Mouse (Mus musculus) adrenal gland, adult 8-10 months (tissue): Measurements from ENCODE around the gene Nfix. TPM values are rescaled to one million over a fixed set of nuclear protein-coding genes. Genes with fewer than 3 reads are reported as not detected.

Source experiments
- DNase-seq: peaks from one replicate; pipeline ENCODE4 v3.0.0; 2022
- total RNA-seq, 4 experiments: library from RNA; stranded (reverse); gene quantifications; 2 replicates each; pipeline ENCODE4 v1.2.4; 2022

Nfix gene
- total RNA-seq, 4 experiments from 2014 or later = 99.6 to 150 (median 117) TPM

- DNase-seq = no peak
Observed at GRCm38 (mm10) chr8:84764870-84765495, 35.2 kb downstream of the Nfix start.

- no peak for DNase-seq
Observed at GRCm38 (mm10) chr8:84764100-84764499, 36.0 kb downstream of the Nfix start.

- no peak for DNase-seq
Observed at GRCm38 (mm10) chr8:84760901-84761300, 39.2 kb downstream of the Nfix start.

- no peak for DNase-seq
Observed at GRCm38 (mm10) chr8:84760405-84760805, 39.7 kb downstream of the Nfix start.

DNA sequence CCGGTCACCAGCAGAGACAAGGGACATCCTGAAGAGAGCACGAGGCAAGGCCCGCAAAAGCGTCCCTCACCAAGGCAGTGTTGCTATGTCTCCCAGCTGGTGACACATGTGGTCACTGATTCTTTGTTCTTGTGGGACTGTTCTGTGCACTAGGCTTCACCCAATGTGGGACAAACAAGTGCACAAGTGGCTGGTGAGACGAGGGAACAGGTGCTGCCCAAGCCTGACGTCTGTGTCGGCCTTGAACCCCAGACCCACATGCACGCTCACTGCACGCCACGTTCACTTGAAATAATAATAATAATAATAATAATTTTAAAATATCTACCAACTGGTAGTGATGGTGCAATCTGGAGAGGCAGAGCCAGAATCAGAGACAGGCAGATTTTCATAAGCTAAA lies 40.4 kb downstream of the Nfix start:
- DNase-seq = no peak

- DNase-seq = no peak
Observed at GRCm38 (mm10) chr8:84759126-84759525, 41.0 kb downstream of the Nfix start.

- DNase-seq = no peak
Observed at GRCm38 (mm10) chr8:84758308-84758707, 41.8 kb downstream of the Nfix start.

- no peak for DNase-seq
Observed at GRCm38 (mm10) chr8:84757501-84757900, 42.6 kb downstream of the Nfix start.

- DNase-seq = no peak
Observed at GRCm38 (mm10) chr8:84752734-84753582, 47.2 kb downstream of the Nfix start.

DNA sequence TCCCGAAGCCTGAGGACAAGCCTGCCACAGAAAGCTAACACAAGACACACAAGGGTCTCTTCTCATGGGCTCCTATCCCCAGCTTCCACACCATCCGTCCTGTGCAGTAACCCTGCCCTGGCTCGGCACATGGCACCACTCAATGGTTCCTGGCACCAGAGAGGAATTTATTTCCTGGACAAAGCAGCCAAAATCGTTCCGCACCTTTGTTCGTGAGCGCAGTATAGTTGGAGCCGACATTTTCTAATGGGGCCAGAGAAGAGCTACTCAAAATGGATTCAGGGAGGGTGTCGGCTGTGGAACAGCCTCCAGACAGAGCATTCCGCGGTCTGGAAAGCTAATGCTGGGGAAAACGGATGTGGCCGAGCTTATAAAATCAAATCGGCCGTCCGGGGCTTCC lies 50.6 kb downstream of the Nfix start:
- no peak for DNase-seq

DNA sequence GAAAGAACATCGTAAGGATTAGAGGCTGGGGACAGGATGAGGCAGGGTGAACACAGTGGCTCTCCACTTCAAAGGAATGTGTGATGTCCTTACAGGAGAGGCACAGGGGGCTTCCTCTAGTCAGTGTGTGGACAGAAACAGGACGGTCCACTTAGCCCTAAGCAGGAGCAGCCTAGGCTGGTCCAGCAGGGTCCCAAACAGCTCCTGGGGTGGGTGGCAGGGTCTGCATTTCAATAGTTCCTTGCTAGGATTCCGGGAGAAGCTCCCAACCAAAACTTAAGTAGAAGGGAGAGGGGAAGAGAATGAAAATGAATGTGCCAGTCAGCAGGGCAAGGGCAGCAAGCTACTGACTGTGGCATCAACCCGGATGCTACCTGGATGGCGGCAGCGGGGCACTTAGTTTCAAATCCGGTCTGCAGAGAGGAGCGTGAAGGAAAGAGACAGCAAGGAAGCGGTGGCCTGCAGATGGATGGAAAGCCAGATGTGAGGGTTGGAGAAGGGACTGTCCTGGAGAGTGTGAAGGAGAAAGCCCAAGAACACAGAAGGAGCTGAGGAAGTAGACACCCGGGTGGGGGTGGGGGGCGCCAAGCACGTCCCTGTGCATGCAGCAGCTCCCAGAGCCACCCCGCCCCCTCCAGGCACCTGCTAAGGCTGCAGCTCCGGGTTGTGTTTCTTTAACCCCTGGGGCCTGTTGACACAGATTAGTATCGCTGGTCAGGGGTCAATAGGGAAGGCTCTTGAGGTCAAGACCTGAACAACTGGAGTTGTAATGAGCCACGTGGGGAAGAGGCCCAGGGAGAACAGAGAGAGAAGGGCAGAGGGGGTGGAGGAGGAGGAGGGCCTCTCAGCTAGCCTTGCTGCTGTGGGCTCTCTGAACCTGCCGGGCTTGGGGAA lies 54.9 kb downstream of the Nfix start:
- DNase-seq = no peak

- no peak for DNase-seq
Observed at GRCm38 (mm10) chr8:84743517-84744420, 56.4 kb downstream of the Nfix start.

- DNase-seq = no peak
Observed at GRCm38 (mm10) chr8:84743054-84743415, 57.1 kb downstream of the Nfix start.

- DNase-seq = no peak
Observed at GRCm38 (mm10) chr8:84742171-84743053, 57.7 kb downstream of the Nfix start.

GRCm38 (mm10) chr8:84740895-84741843 lies 59.0 kb downstream of the Nfix start:
- DNase-seq = no peak

GRCm38 (mm10) chr8:84739401-84739742 lies 60.8 kb downstream of the Nfix start:
- DNase-seq = no peak

GRCm38 (mm10) chr8:84738715-84739400 lies 61.3 kb downstream of the Nfix start:
- DNase-seq = no peak

DNA sequence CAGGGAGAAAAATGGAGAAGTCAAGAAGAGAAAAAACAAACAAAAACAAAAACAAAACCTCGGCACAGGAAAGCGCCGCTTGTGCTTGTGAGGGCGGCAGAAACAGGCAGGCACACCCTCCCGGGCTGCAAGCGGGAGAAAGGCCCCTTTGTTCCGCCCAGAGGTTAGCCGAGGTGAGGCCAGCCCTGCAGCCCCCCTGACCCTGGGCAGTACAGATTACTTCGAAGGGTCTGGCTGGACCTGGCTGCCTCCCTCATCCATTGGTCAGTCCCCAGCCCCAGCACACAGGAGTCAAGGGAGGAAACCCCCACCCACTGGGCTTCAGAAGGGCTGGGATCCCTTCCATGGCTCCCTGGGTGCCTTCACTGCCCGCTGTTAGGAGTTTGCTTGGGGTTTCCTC lies 61.9 kb downstream of the Nfix start:
- DNase-seq = no peak

GRCm38 (mm10) chr8:84737608-84738007 lies 62.5 kb downstream of the Nfix start:
- peak; percentile 48 for DNase-seq
